20 mouse cellular contexts compared by ENCODE assay signal in the genomic region with DNA sequence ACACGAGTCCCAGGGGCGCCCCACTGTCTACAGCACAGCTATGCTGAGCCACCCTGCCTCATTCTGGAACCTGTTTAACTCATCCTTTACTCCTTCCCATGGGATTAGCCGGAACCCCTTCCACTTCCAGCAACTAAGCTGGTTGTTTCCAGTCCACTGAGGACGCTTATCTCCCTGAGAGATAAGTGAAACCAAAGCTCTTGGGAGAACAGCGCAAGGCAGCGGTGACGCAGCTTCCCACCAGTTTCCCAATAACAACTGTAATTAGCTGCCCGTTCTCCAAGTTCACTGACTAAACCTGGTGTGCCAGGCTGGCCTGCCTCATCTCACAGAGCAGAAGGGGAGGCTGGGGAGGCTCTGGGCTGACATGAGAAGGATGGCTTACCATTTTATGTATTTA. TPM values are rescaled to one million over a fixed set of nuclear protein-coding genes. Genes with fewer than 3 reads are reported as not detected.
DNase-seq lines count a peak whose midpoint lies in the region; ATAC-seq and TF ChIP-seq lines count a peak whose summit lies in the region.
"Had no signal": no experiment of that assay in that cellular context is flagged by ENCODE, and none has a peak within 500 bp of the region (broad histone marks: within the 10 kb centered on the region; RNA-seq: fewer than 3 reads in every experiment).

No protein-coding gene starts in this region.

- WGBS in embryonic facial prominence, embryonic 14.5 days, result 54% methylated on average over 8 of the region's 8 CpGs
- WGBS in embryonic facial prominence, embryonic 10.5 days, result 80% methylated on average over 8 of the region's 8 CpGs
- 64% methylated on average over 8 of the region's 8 CpGs for WGBS in intestine, embryonic 15.5 days

- H3K4me1 ChIP-seq in embryonic facial prominence, embryonic 14.5 days (ENCODE audit: control insufficient read depth, insufficient read depth, low read length), result no peaks in the 10 kb centered on the region
- peaks cover 6% of the 10 kb centered on the region for H3K4me1 ChIP-seq in embryonic facial prominence, embryonic 10.5 days
- peaks cover 2% of the 10 kb centered on the region; the same call in 1 of the 2 replicates for H3K4me1 ChIP-seq in testis, adult 2 months (ENCODE audit: control insufficient read depth, insufficient read depth, low read length)
- H3K4me1 ChIP-seq in intestine, embryonic 15.5 days (replicated peaks), result 0 out of 2 replicates have a peak, but pooled peaks cover 2% of the 10 kb centered on the region

- H3K9me3 ChIP-seq in embryonic facial prominence, embryonic 14.5 days (ENCODE audit: control insufficient read depth, low read length), result no peaks in the 10 kb centered on the region
- H3K9me3 ChIP-seq in embryonic facial prominence, embryonic 10.5 days, result no peaks in the 10 kb centered on the region
- no peaks in the 10 kb centered on the region for H3K9me3 ChIP-seq in intestine, embryonic 15.5 days
- H3K9me3 ChIP-seq: forebrain, embryonic 10.5 days; G1E had no signal

- DNase-seq in embryonic facial prominence, embryonic 14.5 days (ENCODE audit: low spot score), result peak; percentile 21
- no peak for DNase-seq in embryonic facial prominence, embryonic 10.5 days (ENCODE audit: low spot score)
- no peak for DNase-seq in testis, postnatal 14 days (ENCODE audit: low spot score)
- DNase-seq in yolk sac, embryonic 10.5 days (ENCODE audit: low spot score), result peak; percentile 44
- DNase-seq in cerebellum, postnatal 36 days, result no peak
- no peak for DNase-seq in cerebellum, postnatal 25 days
- DNase-seq: cerebellum, adult 9-11 months; layer of hippocampus, adult 9-11 months; left cerebral cortex, postnatal 4 days; lung, adult 18-20 months; lung, postnatal 4 days; midbrain, embryonic 14.5 days; right cerebral cortex, adult 18-20 months had no signal

- no peak for ATAC-seq in embryonic facial prominence, embryonic 14.5 days (ENCODE audit: low read depth)
- peak; percentile 57 for ATAC-seq in intestine, embryonic 15.5 days

- no peaks in the 10 kb centered on the region for H3K36me3 ChIP-seq in embryonic facial prominence, embryonic 14.5 days (ENCODE audit: control insufficient read depth, insufficient read depth, low read length)
- H3K36me3 ChIP-seq in embryonic facial prominence, embryonic 10.5 days (replicated peaks), result no peaks in the 10 kb centered on the region
- H3K36me3 ChIP-seq in testis, adult 2 months (ENCODE audit: control insufficient read depth, insufficient read depth, low read length), result no peaks in the 10 kb centered on the region
- H3K36me3 ChIP-seq in intestine, embryonic 15.5 days, result no peaks in the 10 kb centered on the region
- H3K36me3 ChIP-seq: forebrain, embryonic 10.5 days; G1E had no signal

- no peak overlapping the region for H3K9ac ChIP-seq in embryonic facial prominence, embryonic 14.5 days (ENCODE audit: low read depth, low read length)
- no peak overlapping the region for H3K9ac ChIP-seq in intestine, embryonic 15.5 days

- no peaks in the 10 kb centered on the region for H3K27me3 ChIP-seq in embryonic facial prominence, embryonic 14.5 days (replicated peaks; ENCODE audit: control insufficient read depth, insufficient read depth, low read length)
- no peaks in the 10 kb centered on the region for H3K27me3 ChIP-seq in embryonic facial prominence, embryonic 10.5 days (replicated peaks; ENCODE audit: low read depth, poor library complexity, severe bottlenecking)
- no peaks in the 10 kb centered on the region for H3K27me3 ChIP-seq in testis, adult 2 months (ENCODE audit: control insufficient read depth, insufficient read depth, low read length)
- no peaks in the 10 kb centered on the region for H3K27me3 ChIP-seq in intestine, embryonic 15.5 days (replicated peaks)

- no peak overlapping the region for H3K4me2 ChIP-seq in embryonic facial prominence, embryonic 14.5 days (ENCODE audit: low read depth, low read length)
- H3K4me2 ChIP-seq in intestine, embryonic 15.5 days (replicated peaks), result no peak overlapping the region; the same call in 1 of the 2 replicates

- no peak overlapping the region for H3K4me3 ChIP-seq in embryonic facial prominence, embryonic 14.5 days (ENCODE audit: low read depth, low read length)
- H3K4me3 ChIP-seq in embryonic facial prominence, embryonic 10.5 days, result no peak overlapping the region
- no peak overlapping the region for H3K4me3 ChIP-seq in testis, adult 2 months (ENCODE audit: control insufficient read depth, low read depth, low read length)
- H3K4me3 ChIP-seq in intestine, embryonic 15.5 days (replicated peaks), result no peak overlapping the region
- H3K4me3 ChIP-seq: forebrain, embryonic 10.5 days had no signal

- no peak for TF ChIP-seq CTCF in testis, adult 2 months (IDR thresholded peaks at IDR 0.05; ENCODE audit: control insufficient read depth, insufficient read depth, insufficient replicate concordance, low read depth, low read length)

- no peak overlapping the region for H3K27ac ChIP-seq in embryonic facial prominence, embryonic 14.5 days (replicated peaks; ENCODE audit: low read depth, low read length)
- H3K27ac ChIP-seq in embryonic facial prominence, embryonic 10.5 days (replicated peaks), result no peak overlapping the region
- H3K27ac ChIP-seq in testis, adult 2 months (ENCODE audit: control insufficient read depth, insufficient read depth, low read depth, low read length), result peak overlapping the region; percentile 46; the same call in 1 of the 2 replicates
- peak overlapping the region; percentile 48 for H3K27ac ChIP-seq in intestine, embryonic 15.5 days
- H3K27ac ChIP-seq: forebrain, embryonic 10.5 days had no signal

- TF ChIP-seq POLR2A in testis, adult 2 months (IDR thresholded peaks at IDR 0.05; ENCODE audit: control insufficient read depth, low read depth, low read length), result no peak

RNA-seq across cellular contexts. Expression of gene 4930539E08Rik, which starts 6.0 kb away (rescaled TPM):
- 0.08 and 0.47 TPM in 2 replicates for polyA plus RNA-seq in embryonic facial prominence, embryonic 14.5 days (2014; fragmentation: Nextera tagmentation; extraction: Ambion mirVana)
- polyA plus RNA-seq in embryonic facial prominence, embryonic 10.5 days (2016; fragmentation: Nextera tagmentation; extraction: Ambion mirVana), result 0.10 and 0.17 TPM in 2 replicates
- 4.7 and 4.9 TPM in 2 replicates for polyA plus RNA-seq in testis, adult 2 months (2012; rRNA removed)
- polyA plus RNA-seq in intestine, embryonic 15.5 days (2015; fragmentation: Nextera tagmentation; extraction: Ambion mirVana), result 4.4 and 4.8 TPM in 2 replicates
- polyA plus RNA-seq: G1E had no signal

RNA-seq across cellular contexts. Expression of gene Pxt1, which starts 22.6 kb away (rescaled TPM):
- not detected in 2 replicates for polyA plus RNA-seq in embryonic facial prominence, embryonic 14.5 days (2014; fragmentation: Nextera tagmentation; extraction: Ambion mirVana)
- 0.20 TPM in 1 of 2 replicates, not detected in the other for polyA plus RNA-seq in embryonic facial prominence, embryonic 10.5 days (2016; fragmentation: Nextera tagmentation; extraction: Ambion mirVana)
- polyA plus RNA-seq in testis, adult 2 months (2012; rRNA removed), result 189 and 199 TPM in 2 replicates
- polyA plus RNA-seq in intestine, embryonic 15.5 days (2015; fragmentation: Nextera tagmentation; extraction: Ambion mirVana), result not detected in 2 replicates
- polyA plus RNA-seq: embryonic facial prominence, embryonic 11.5 days; forebrain, embryonic 10.5 days; midbrain, embryonic 14.5 days; neural tube, embryonic 11.5 days; thymus, postnatal 0 days had no signal

RNA-seq across cellular contexts. Expression of gene Kctd20, which starts 30.7 kb away (rescaled TPM):
- 79.0 and 90.7 TPM in 2 replicates for polyA plus RNA-seq in embryonic facial prominence, embryonic 14.5 days (2014; fragmentation: Nextera tagmentation; extraction: Ambion mirVana)
- 125 and 126 TPM in 2 replicates for polyA plus RNA-seq in embryonic facial prominence, embryonic 10.5 days (2016; fragmentation: Nextera tagmentation; extraction: Ambion mirVana)
- 34.2 and 34.6 TPM in 2 replicates for polyA plus RNA-seq in testis, adult 2 months (2012; rRNA removed)
- 64.9 and 68.9 TPM in 2 replicates for polyA plus RNA-seq in intestine, embryonic 15.5 days (2015; fragmentation: Nextera tagmentation; extraction: Ambion mirVana)

Comparison
In these comparisons a context has a peak if more than half of its experiments do, and no peak if none do; other contexts are left out.
1. DNase-seq: peak in embryonic facial prominence, embryonic 14.5 days (single experiment) and yolk sac, embryonic 10.5 days (single experiment); none in embryonic facial prominence, embryonic 10.5 days (single experiment), testis, postnatal 14 days (single experiment), cerebellum, postnatal 36 days (0 of 2) and cerebellum, postnatal 25 days (0 of 2).
2. H3K27ac ChIP-seq: peak in testis, adult 2 months (single experiment) and intestine, embryonic 15.5 days (single experiment); none in embryonic facial prominence, embryonic 14.5 days (single experiment) and embryonic facial prominence, embryonic 10.5 days (single experiment).
3. RNA of gene Pxt1, which starts 22.6 kb away (polyA plus RNA-seq): 189 to 199 TPM in testis, adult 2 months; 0.20 TPM in embryonic facial prominence, embryonic 10.5 days, not detected in intestine, embryonic 15.5 days and not detected in embryonic facial prominence, embryonic 14.5 days; every median in the first group is over 100 times any median in the second.